Mouse (Mus musculus): Measurements from ENCODE around the gene Acsm3.

Gene Acsm3

DNA sequence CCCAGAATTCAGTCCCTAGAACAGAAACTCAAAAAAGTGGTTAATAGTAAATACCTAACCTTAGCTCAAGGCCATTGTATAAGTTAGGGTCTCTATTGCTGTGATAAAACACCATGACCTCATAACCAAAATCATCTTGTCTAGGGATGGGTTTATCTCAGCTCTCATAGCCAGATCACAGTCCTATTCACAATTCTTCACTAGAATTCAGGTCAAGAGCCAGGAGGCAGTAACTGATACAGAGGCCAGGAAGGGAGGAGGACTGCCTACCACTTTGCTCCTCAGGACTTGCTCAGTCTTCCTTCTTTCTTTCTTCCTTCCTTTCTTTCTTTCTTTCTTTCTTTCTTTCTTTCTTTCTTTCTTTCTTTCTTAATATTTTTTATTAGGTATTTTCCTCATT lies 34.6 kb downstream of the Acsm3 start:
- no peak for ATAC-seq (ENCODE audit: low TSS enrichment)

DNA sequence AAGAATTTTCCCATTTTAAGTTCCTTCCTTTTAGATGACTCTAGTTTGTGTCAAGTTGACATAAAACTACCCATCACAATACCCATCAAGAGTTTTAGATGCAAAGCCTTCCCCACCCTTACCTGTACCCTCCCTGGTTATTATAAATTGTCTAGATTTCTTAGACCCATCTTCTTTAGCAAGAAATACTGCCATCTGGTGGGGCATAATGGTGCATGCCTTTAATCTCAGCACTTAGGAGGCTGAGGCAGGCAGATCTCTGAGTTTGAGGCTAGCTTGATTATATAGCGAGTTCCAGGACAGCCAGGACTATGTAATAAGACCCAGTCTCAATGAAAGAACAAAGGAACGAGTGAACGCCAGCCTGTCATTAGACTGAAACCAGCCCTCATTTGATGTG lies 39.8 kb downstream of the Acsm3 start:
- ATAC-seq (ENCODE audit: low TSS enrichment) = no peak

DNA sequence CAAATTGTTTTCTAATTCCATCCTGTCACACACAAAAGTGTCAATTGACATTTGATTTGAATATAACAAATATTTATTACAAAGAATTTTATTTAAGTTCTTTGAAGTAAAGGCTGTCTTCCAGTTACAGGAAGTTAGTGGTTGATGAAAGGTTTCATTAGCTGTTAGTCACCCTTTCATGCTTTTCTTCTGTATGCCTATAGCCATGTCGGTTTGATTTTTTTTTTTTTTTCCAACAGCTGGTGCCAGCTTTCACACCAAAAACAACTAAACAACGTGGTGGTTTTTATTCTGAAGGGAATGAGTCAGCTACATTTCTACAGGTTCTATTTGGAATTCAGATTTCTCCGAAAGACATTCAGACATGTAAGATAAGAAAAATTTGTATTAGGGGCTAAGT lies 40.3 kb downstream of the Acsm3 start:
- ATAC-seq (ENCODE audit: low TSS enrichment) = no peak

DNA sequence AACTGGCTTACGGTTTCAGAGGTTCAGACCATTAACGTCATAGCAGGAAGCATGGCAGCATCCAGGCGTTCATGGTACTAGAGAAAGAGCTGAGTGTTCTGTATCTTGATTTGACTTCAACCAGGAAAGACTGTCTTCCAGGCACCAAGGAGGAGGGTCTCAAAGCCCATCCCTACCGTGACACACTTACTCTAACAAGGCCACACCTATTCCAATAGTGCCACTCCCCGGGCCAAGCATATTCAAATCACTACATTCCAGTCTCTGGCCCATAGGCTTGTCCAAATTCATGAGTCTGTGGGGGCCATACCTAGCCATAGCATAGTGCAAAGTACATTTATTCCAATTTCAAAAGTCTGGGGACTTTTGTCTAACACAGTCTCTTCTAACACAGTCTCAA lies 46.7 kb downstream of the Acsm3 start:
- no peak for ATAC-seq (ENCODE audit: low TSS enrichment)

DNA sequence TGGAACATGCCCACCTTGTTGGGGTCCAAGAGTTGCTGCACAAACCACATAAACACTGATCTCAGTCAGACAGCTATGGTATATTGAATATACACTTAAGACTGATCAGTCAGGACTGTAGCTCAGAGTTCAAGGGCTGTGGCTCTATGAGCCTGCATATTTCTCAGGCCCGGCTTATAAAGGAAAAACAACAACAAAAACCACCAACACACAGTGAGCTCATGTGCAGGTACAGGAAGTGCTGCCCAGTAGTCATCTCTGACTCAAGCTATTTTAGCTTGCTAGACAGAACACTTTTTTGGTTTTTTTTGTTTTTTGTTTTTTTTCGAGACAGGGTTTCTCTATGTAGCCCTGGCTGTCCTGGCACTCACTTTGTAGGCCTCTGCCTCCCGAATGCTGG lies 48.0 kb downstream of the Acsm3 start:
- no peak for ATAC-seq (ENCODE audit: low TSS enrichment)

DNA sequence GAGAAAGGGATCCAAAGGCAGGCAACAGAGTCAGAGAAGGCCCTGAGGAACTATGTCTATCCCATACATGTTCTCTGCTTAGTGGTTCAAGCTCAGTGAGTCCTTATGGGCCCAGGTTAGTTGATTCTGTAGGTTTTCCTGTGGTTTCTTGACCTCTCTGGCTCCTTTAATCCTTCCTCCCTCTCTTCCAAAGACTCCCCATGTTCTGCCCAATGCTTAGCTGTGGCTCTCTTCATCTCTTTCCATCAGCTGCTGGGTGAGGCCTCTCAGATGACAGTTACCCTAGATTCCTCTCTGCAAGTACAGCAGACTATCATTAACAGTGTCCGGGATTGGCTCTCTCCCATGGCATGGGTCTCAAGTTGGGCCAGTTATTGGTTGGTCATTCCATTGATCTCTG lies 74.6 kb downstream of the Acsm3 start:
- no peak for ATAC-seq (ENCODE audit: low TSS enrichment)

DNA sequence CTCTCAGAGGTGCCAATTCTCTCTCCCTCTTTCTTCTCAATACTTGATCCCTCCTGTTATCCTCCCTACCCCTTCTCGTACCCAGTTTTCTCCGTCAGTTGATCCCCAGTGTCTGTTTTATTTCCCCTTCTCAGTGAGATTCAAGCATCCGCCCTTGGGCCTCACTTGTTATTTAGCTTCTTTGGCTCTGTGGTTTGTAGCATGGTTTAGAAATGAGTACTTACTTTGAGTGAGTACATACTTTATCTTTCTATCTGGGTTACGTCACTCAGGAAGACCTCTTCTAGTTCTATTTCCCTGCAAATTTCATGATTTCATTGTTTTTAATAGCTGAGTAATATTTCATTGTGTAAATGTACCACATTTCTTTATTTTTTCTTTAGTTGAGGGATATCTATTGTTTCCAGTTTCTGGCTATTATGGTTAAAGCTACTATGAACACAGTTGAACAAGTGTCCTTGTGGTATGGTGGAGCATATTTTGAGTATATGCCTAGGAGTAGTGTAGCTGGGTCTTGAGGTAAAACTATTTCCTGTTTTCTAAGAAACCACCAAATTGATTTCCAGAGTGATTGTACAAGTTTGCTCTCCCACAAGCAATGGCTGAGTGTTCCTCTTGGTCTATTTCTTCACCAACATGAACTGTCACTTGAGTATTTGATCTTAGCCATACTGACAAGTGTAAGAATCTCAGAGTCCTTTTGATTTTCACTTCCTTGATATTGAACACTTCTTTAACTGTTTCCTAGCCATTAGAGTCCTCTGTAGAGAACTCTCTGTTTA lies 75.5 kb downstream of the Acsm3 start:
- no peak for ATAC-seq (ENCODE audit: low TSS enrichment)
